Mouse (Mus musculus) lung, postnatal 14 days (tissue): ENCODE results near the gene Gja3.

Experiments
- DNase-seq: peaks from one replicate; pipeline ENCODE4 v3.0.0; 2021

The Gja3 gene

GRCm38 (mm10) chr14:57057563-57058321, at the start of gene Gja3:
Gja3 (minus strand) TSS chr14:57058100.
- peak; percentile 13 for DNase-seq

DNA sequence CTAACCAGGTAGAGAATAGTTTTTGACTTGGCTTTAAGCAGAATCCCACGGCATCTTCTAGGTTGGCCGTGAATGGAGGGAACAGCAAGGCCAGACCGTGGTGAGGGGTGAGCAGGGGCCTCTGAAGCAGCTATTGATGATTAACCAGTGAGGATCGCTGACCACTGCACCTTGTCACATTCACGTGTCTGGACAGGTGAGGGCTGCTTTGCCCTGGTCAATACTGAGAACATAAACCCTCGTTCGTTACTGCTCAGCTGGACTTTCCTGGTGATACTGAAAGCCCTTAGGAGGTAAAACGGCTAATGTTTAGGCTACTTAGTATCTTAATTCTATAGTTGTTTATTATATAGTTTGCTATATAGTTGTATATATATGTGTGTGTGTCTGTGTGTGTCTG, 49.2 kb upstream of the Gja3 start:
- no peak for DNase-seq

DNA sequence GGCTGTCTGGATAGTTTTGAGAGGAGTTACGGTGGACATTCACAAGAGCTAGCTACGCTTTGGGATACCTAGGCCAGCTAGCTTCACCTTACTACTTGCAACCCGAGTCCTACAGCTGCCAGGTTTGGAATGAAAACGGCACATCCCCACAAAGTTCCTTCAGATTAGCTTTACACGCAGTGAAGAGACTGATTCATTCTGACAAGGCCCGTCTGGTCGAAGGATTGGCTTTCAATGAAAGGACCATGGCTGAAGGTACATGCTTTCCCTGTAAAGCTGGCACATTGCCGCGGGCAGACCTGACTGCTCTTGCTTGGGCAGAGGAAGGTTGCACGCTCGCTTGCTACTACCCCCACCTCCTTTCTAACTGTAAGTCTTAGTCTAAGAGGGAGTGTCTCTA, 47.8 kb upstream of the Gja3 start:
- no peak for DNase-seq

DNA sequence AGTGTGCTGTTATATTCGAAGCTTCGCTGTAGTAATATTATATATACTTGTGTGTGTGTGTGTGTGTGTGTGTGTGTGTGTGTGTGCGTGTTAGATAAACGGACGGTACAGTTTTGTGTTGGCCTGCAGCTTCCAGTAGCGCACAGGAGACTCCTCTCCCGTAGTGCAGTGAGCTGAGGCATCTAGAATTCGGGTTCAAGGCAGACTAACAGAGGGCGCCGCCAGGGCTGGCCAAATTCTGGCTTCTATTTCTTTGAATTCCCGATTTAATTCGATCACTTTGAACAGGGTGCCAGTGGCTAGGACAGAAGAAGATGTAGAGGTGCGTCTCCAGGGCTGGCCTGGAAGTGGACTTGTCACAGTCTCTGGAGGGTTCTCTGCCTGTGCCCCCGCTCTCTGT, 47.2 kb upstream of the Gja3 start:
- DNase-seq = no peak

DNA sequence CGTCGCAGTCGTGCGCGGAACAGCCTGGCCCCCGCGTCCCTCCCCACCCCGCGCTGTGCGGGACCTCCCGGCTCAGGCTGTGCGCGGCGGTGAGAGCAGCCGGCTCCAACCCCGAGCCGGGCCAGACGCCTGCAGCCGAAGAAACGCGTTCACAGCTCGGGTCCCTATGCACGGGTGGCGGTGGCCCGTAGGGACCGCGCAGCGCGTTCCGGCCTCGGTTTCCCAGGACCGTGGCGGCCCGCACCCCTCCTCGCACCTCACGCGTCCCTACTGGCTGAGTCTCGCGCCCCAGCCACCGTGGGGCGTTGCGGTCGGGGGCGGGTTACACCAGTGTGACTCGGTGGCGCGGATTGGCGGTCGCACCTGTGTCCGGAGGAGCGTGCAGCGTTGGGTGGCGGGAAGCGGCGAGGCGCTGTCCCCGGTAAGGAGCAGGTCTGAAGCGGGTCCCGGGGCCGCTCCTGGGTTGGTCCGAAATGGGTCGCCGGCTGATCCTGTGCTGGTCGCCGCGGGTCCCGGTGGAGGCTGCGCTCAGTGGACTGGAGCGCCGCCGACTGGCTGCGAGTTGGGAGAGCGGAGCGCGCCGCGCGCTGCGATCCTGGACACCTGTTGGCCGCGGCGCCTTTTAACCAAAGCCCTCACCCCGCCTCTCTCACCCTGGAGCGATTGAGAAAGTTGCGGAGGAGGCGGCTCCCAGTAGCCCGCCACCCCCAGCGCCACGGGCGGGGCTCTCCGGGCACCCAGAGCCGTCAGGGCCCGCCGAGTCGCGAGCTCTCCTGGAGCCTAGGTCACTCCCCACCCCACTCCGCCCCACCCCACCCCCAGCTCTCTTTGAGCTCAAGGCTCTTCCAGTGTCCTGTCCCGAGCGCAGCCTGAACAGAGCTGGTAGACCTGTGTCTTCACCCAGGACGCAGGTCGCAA, 46.5 kb upstream of the Gja3 start, which contains the start of gene Gjb2:
Gene Gjb2 (minus strand): TSS at position 597 of the 918 bp plus-strand sequence.
- DNase-seq = peak; percentile 52

DNA sequence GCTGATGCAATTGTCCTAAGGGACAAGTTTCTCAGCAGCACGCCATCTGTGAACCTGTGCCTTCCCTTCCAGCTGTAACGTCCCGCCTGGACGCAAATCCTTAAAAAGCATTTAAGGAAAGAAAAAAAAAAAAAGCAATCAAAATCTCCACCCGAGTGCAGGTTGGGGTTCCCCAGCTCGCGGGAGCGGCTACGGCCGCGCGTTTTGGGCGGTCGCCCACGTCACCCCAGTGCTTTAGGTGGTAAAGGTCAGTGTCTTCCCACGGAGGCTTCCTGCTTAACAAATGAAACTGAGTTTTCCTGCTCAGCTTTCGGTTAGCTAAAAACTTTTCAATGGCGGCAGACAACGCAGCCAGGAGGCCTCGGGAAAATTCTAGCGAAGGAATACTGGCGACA, 45.8 kb upstream of the Gja3 start:
- DNase-seq = no peak

- DNase-seq = no peak
Observed at GRCm38 (mm10) chr14:57103121-57103520, 45.2 kb upstream of the Gja3 start.

- no peak for DNase-seq
Observed at GRCm38 (mm10) chr14:57101623-57102022, 43.7 kb upstream of the Gja3 start.

GRCm38 (mm10) chr14:57095855-57096254, 38.0 kb upstream of the Gja3 start:
- no peak for DNase-seq

DNA sequence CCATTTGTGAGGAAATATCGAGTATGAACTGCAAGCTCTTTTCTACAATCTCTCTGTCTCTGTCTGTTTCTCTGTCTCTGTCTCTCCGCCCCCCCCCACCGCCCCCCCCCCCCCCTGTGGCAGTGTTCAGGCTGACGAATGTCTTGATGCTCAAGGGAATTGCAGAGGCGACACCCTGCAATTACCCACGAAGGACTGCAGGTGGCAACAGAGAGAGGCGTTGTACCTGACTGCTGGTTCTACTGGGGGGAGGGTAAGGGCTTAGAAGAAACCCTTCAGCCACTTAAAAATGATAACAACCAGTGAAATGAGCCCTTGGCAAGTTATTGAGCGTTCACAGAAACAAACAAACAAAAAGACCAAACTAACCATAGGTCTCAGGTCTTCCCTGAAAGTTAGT, 35.1 kb upstream of the Gja3 start:
- peak; percentile 57 for DNase-seq

DNA sequence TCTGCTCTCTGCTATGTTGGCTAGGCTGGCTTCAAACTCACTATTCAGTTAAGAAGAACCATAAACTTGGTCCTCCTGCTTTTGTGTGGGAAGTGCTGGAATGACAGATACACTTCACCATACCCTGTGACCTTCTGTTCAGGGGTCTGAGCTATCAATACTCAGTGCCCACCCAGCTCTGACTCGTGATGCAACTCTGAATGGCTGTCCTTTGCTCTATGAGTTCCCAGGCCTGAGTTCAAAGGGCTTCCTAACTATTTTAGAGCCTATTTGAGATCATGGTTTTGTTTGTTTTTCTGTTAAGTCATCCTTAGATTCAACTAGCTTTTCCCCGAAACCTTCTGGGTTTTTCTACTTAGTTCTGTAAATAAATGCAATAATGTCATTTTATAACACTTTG, 32.1 kb upstream of the Gja3 start:
- DNase-seq = no peak

- no peak for DNase-seq
Observed at GRCm38 (mm10) chr14:57089107-57089506, 31.2 kb upstream of the Gja3 start.

- DNase-seq = peak; percentile 4
Observed at GRCm38 (mm10) chr14:57084180-57084668, 26.3 kb upstream of the Gja3 start.

DNA sequence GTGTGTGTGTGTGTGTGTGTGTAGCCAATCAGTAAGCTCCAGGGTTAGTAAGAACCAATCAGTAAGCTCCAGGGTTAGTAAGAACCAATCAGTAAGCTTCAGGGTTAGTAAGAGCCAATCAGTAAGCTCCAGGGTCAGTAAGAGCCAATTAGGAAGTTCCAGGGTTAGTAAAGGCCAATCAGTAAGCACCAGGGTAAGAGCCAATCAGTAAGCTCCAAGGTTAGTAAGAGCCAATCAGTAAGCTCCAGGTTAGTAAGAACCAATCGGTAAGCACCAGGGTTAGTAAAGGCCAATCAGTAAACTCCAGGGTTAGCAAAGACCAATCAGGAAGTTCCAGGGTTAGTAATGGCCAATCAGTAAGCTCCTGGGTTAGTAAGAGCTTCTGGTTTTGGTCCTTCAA, 25.0 kb upstream of the Gja3 start:
- DNase-seq = no peak

- DNase-seq = no peak
Observed at GRCm38 (mm10) chr14:57075537-57075936, 17.6 kb upstream of the Gja3 start.

DNA sequence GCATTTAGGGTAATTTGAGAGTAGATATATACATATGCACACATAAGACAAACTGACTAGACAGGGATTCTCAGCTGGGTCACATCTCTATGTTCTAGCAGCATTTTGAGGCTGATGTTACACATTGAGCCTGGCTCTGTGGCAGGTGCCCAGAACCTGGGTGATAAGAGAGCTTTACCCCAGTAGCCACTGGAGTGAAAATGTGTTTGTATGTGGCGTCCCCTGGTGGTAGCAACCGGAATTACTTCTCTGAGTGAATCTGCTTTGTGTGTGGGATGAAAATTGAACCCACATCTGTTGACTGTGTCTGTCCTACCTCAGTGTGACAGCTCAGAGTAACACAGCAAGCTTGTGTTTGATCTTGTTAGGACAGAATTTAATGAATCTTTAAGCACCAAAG, 12.0 kb upstream of the Gja3 start:
- peak; percentile 48 for DNase-seq

GRCm38 (mm10) chr14:57066053-57066452, 8.2 kb upstream of the Gja3 start:
- no peak for DNase-seq

- peak; percentile 65 for DNase-seq
Observed at GRCm38 (mm10) chr14:57060052-57060451, 2.2 kb upstream of the Gja3 start.

DNA sequence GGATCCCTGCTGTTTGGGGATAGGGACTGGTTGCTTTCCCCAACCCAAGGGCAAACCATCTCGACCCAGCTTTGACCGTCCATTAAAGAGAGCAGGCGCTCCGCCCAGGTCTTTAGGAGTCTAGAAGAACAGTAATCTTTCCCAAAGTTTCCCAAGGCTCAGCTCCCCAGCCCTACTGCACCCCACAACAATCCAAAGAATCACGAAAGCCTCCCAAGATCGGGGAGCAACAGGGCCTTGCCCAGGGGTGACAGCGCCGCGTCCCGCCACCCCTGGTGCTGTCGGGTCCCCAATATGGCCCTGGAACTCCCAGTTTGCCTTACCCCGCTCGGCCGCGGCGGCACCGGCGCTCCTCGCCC, 717 bp downstream of the Gja3 start:
- DNase-seq = no peak

GRCm38 (mm10) chr14:57052713-57053112, 5.2 kb downstream of the Gja3 start:
- DNase-seq = no peak

DNA sequence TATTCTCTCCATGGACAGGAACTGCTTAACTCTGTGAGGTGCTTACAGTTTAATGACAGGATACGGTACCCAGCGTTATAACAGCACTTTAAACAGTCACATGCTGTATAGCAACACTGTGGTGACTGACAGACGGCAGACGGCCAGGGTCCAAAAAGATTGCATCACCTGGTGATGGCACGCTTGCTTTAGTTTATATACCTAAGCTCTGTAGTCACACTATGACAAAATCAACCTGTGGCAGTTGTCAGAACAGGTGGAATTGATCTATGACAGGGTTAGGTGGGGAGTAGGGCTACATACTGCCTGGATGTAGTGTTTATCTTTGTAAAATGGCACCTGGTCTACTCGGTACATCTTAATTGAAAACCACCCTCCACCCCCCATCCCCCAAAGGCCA, 14.0 kb downstream of the Gja3 start:
- no peak for DNase-seq

DNA sequence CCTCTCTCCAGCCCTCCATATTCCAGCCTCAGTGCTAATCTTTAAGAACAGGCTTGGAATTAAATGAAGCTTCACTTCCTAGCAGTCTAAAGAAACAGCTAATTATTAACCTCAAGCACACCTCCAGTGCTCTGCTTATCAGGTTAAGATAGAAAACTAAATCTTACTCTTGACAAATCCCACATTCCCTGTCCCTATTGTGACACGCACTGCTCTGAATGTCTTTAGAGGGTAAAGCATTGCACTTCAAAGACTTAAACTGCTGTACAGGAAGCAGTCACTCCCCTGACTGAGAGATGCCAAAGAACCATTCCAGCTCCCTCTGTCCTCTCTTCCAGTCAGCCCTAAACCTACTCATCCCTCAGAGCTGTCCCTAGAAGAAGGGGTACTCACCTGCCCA, 16.5 kb downstream of the Gja3 start:
- no peak for DNase-seq

DNA sequence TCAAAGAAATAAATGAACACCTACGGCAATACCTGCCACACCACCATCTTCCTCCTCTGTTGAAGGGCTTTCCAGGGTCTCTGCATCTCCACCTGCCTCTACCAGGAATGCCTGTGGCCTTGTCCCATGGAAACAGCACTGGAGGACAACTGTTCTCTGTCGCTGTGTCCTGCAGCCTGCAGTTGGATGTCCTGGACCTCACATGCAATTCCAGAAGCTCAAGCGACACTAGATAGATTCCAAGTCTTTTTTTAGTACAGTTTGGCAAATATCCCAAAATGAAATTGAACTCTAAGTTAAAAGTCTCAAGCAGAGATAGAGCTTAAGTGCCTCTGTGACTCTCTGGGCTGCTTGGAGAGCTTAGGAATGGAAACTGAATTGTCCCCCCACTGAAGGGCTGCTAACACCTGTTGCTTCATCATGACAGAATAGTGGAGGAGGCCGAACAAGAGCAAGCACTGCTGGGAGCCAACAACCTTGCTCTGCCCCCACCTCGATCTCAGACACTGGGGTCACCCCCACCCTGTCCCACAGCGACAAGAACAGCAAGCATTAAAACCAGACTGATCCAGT, 22.9 kb downstream of the Gja3 start:
- no peak for DNase-seq

DNA sequence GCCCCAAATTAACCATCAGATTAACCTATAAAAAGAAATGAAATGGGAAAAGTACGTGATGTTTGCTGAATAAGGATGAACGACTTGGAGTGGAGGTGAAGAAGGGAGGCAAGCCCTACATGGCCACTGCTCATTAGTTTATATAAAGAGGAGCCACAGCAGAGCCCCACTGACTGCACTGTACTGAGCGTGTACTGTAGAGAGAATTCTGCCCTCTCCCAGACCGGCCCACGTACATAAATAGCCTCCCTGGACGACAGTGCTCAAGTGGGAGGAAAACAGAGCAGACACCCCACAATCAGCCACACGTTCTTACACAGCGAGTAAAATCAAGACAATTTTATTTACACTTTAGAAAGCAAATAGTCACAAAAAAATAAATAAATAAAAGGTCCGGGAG, 23.8 kb downstream of the Gja3 start:
- DNase-seq = no peak
